Mouse (Mus musculus): Measurements from ENCODE around the gene Mrpl12. TPM values are rescaled to one million over a fixed set of nuclear protein-coding genes. Genes with fewer than 3 reads are reported as not detected.

The Mrpl12 gene
- polyA plus RNA-seq, 1 experiment from 2014 or later = 119 TPM

- WGBS = 24% methylated on average over 3 of the region's 3 CpGs
- H3K27ac ChIP-seq (ENCODE audit: low read length) = no peak overlapping the region
- H3K36me3 ChIP-seq (ENCODE audit: control insufficient read depth, insufficient read depth) = 0 out of 2 replicates have a peak, but pooled peaks cover 4% of the 10 kb centered on the region
Observed at GRCm38 (mm10) chr11:120500357-120500756, 15.9 kb downstream of the Mrpl12 start.

DNA sequence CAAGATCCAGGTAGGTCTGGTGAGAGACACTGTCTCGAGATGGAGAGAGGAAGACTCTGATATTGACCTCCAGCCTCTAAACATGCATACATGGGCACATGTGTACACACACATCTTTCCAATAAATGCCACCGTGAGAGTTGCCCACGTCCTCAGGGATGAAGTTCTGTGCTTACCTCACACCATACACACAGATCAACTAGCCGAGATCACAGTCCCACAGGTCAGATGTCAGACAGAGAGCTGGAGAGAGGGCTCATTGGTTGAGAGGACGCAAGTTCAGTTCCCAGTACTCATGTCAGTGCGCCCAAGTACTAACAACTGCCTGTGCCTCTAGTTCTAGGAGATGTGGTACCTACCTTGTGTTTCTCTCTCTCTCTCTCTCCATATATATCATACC, 16.6 kb downstream of the Mrpl12 start:
- Histone ChIP-seq H3K4me2 (ENCODE audit: low read length) (no peak overlapping the region), H3K9ac (replicated peaks; ENCODE audit: low read depth, low read length) (no peak overlapping the region), H3K4me3 (replicated peaks; ENCODE audit: low read length) (no peak overlapping the region), H3K9me3 (ENCODE audit: control insufficient read depth, low read length) (no peaks in the 10 kb centered on the region), H3K27ac (ENCODE audit: low read length) (no peak overlapping the region), H3K36me3 (ENCODE audit: control insufficient read depth, insufficient read depth) (0 out of 2 replicates have a peak, but pooled peaks cover 4% of the 10 kb centered on the region), H3K27me3 (replicated peaks; ENCODE audit: control insufficient read depth, insufficient read depth, low read length) (no peaks in the 10 kb centered on the region), H3K4me1 (replicated peaks; ENCODE audit: control insufficient read depth, insufficient read depth, low read length) (no peaks in the 10 kb centered on the region)
- WGBS = 73% methylated on average over 6 of the region's 6 CpGs
- no peak for ATAC-seq

More at GRCm38 (mm10) chr11:120500357-120500756, 15.9 kb downstream of the Mrpl12 start:
- Histone ChIP-seq H3K9me3 (ENCODE audit: control insufficient read depth, low read length) (no peaks in the 10 kb centered on the region), H3K4me3 (replicated peaks; ENCODE audit: low read length) (no peak overlapping the region), H3K27me3 (replicated peaks; ENCODE audit: control insufficient read depth, insufficient read depth, low read length) (no peaks in the 10 kb centered on the region), H3K9ac (replicated peaks; ENCODE audit: low read depth, low read length) (no peak overlapping the region), H3K4me2 (ENCODE audit: low read length) (no peak overlapping the region), H3K4me1 (replicated peaks; ENCODE audit: control insufficient read depth, insufficient read depth, low read length) (no peaks in the 10 kb centered on the region)
- ATAC-seq = no peak

DNA sequence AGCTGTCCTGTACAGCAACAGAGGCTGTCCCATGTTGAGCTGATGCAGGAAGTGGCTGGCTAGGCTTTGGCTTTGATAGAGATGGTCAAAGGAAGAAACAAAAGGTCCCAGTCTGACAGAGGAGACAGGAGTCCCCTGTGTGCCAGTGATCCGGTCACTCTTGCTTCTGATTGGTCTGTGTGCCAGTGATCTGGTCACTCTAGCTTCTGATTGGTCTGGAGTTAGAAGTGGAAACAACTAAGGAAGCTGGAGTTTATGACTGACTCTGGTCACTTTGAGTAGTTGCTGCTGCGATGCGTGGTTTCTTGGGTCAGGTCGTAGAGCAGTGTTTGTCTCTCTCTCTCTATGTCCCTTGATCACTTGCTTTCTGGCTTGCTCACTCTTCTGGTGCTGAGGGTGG, 17.3 kb downstream of the Mrpl12 start:
- Histone ChIP-seq H3K4me2 (ENCODE audit: low read length) (no peak overlapping the region), H3K27me3 (replicated peaks; ENCODE audit: control insufficient read depth, insufficient read depth, low read length) (no peaks in the 10 kb centered on the region), H3K9ac (replicated peaks; ENCODE audit: low read depth, low read length) (no peak overlapping the region), H3K4me3 (replicated peaks; ENCODE audit: low read length) (no peak overlapping the region), H3K36me3 (ENCODE audit: control insufficient read depth, insufficient read depth) (0 out of 2 replicates have a peak, but pooled peaks cover 4% of the 10 kb centered on the region), H3K4me1 (replicated peaks; ENCODE audit: control insufficient read depth, insufficient read depth, low read length) (no peaks in the 10 kb centered on the region), H3K27ac (ENCODE audit: low read length) (no peak overlapping the region), H3K9me3 (ENCODE audit: control insufficient read depth, low read length) (no peaks in the 10 kb centered on the region)
- ATAC-seq = no peak
- WGBS = 84% methylated on average over 4 of the region's 4 CpGs

DNA sequence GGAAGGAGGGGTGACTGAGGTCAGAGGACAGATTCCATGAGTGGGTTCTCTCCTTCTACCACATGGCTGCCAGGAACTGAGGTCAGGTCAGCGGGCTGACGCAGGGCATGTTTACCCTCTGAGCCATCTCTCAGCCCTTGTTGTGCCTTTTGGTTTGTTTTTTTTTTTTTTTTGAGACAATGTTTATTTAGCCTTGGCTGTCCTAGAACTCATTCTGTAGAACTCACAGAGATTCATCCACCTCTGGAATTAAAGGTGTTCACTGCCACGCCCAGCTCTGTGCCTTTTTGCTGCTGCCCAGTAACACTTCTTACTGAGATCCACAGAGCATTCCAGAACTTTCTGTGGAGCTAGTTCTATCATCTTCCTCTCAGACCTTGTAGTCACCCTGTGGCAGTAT, 21.2 kb downstream of the Mrpl12 start:
- WGBS = 95% methylated on average over 3 of the region's 3 CpGs
- H3K36me3 ChIP-seq (ENCODE audit: control insufficient read depth, insufficient read depth) = no peaks in the 10 kb centered on the region
- H3K4me3 ChIP-seq (replicated peaks; ENCODE audit: low read length) = no peak overlapping the region
- no peak overlapping the region for H3K9ac ChIP-seq (replicated peaks; ENCODE audit: low read depth, low read length)
- no peak for ATAC-seq
- H3K4me2 ChIP-seq (ENCODE audit: low read length) = no peak overlapping the region
- no peaks in the 10 kb centered on the region for H3K27me3 ChIP-seq (replicated peaks; ENCODE audit: control insufficient read depth, insufficient read depth, low read length)
- H3K27ac ChIP-seq (ENCODE audit: low read length) = no peak overlapping the region
- H3K9me3 ChIP-seq (ENCODE audit: control insufficient read depth, low read length) = no peaks in the 10 kb centered on the region
- peaks cover under 1% of the 10 kb centered on the region; the same call in 1 of the 2 replicates for H3K4me1 ChIP-seq (replicated peaks; ENCODE audit: control insufficient read depth, insufficient read depth, low read length)

DNA sequence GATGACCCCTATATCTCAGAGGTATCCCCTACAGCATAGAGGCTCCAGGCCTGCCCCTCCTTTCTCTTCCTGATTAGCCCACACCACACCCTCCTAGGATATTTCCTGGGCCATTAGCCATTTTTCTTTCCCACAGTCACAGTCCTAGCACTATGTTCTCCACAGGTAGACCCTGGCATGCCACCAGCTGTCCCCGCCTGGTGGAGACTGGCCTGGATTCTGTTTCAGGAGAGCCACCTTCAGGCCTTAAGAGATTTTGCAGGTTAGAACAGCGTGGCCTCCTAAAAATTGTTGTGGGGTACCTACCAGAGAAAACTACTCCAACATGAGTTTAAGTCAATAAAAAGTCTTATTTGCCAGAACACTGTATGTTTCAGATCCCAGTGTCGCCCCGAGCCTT, 22.5 kb downstream of the Mrpl12 start:
- no peaks in the 10 kb centered on the region for H3K36me3 ChIP-seq (ENCODE audit: control insufficient read depth, insufficient read depth)
- H3K27me3 ChIP-seq (replicated peaks; ENCODE audit: control insufficient read depth, insufficient read depth, low read length) = no peaks in the 10 kb centered on the region
- WGBS = 60% methylated on average over 4 of the region's 4 CpGs
- H3K4me3 ChIP-seq (replicated peaks; ENCODE audit: low read length) = no peak overlapping the region
- no peak for ATAC-seq
- H3K9me3 ChIP-seq (ENCODE audit: control insufficient read depth, low read length) = no peaks in the 10 kb centered on the region
- no peak overlapping the region for H3K4me2 ChIP-seq (ENCODE audit: low read length)
- H3K4me1 ChIP-seq (replicated peaks; ENCODE audit: control insufficient read depth, insufficient read depth, low read length) = peaks cover 2% of the 10 kb centered on the region; the same call in 1 of the 2 replicates
- H3K27ac ChIP-seq (ENCODE audit: low read length) = no peak overlapping the region
- H3K9ac ChIP-seq (replicated peaks; ENCODE audit: low read depth, low read length) = no peak overlapping the region

DNA sequence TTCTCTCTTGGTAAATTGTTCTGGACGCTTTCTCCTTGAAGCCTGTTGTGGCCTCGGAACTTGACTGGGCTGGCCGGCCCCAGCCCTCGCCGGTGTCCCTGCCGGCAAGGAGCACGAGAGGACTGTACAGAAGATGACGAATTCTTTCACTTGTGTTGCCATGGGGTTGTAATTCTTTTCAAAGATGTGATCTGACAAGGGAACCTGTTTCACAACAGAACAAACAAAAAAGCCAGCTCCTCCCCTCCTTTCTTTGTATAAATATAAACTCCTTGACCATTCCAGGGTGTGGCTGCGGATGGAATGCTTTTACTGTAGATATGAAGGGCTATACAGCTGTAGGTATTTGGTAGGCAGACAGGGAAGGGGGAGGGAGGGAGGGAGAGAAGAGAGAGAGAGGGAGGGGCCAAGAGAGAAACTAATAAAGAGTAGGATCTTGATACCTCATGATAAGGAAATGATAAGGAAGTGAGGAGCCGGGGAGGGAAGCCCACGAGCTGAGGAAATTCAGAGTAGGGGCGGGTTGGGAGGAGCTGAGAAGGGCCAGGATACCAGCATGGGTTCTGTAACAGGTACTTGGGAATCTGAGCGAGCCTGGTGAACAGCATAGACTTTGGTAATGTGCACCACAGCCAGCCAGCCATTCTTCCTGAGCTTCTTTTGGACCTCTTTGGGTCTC, 23.3 kb downstream of the Mrpl12 start:
- no peaks in the 10 kb centered on the region for H3K9me3 ChIP-seq (ENCODE audit: control insufficient read depth, low read length)
- H3K36me3 ChIP-seq (ENCODE audit: control insufficient read depth, insufficient read depth) = no peaks in the 10 kb centered on the region
- no peak for ATAC-seq
- no peaks in the 10 kb centered on the region for H3K27me3 ChIP-seq (replicated peaks; ENCODE audit: control insufficient read depth, insufficient read depth, low read length)
- H3K4me1 ChIP-seq (replicated peaks; ENCODE audit: control insufficient read depth, insufficient read depth, low read length) = peaks cover 2% of the 10 kb centered on the region; the same call in 1 of the 2 replicates
- H3K4me2 ChIP-seq (ENCODE audit: low read length) = no peak overlapping the region
- no peak overlapping the region for H3K9ac ChIP-seq (replicated peaks; ENCODE audit: low read depth, low read length)
- H3K27ac ChIP-seq (ENCODE audit: low read length) = no peak overlapping the region
- no peak overlapping the region for H3K4me3 ChIP-seq (replicated peaks; ENCODE audit: low read length)
- 81% methylated on average over 13 of the region's 13 CpGs for WGBS

- H3K27me3 ChIP-seq (replicated peaks; ENCODE audit: control insufficient read depth, insufficient read depth, low read length) = no peaks in the 10 kb centered on the region
- no peaks in the 10 kb centered on the region for H3K36me3 ChIP-seq (ENCODE audit: control insufficient read depth, insufficient read depth)
- ATAC-seq = no peak
- no peak overlapping the region for H3K4me3 ChIP-seq (replicated peaks; ENCODE audit: low read length)
- no peak overlapping the region for H3K27ac ChIP-seq (ENCODE audit: low read length)
- WGBS = 84% methylated on average over 9 of the region's 9 CpGs
- H3K4me2 ChIP-seq (ENCODE audit: low read length) = no peak overlapping the region
- H3K4me1 ChIP-seq (replicated peaks; ENCODE audit: control insufficient read depth, insufficient read depth, low read length) = peaks cover 2% of the 10 kb centered on the region; the same call in 1 of the 2 replicates
- H3K9me3 ChIP-seq (ENCODE audit: control insufficient read depth, low read length) = no peaks in the 10 kb centered on the region
- H3K9ac ChIP-seq (replicated peaks; ENCODE audit: low read depth, low read length) = no peak overlapping the region
Observed at GRCm38 (mm10) chr11:120508290-120508870, 24.0 kb downstream of the Mrpl12 start.

DNA sequence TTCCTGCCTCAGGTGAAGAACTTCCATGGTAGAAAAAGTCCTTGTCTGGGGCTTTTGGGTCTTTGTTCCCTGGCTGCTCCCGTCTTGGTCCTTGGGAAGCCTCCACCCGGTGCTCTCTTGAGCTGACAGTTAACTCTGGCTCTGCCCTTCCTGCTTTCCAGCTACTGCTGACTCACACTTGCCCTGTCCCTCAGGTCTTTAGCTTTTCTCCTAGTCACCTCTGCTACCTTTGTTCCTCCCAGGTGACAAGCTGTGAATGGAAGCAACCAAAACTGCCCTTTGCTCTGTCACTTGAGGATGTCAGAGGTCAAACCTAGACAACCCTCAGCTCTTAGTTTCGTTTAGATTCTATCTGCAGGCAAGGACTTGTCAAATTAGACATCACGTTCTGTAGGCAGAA, 25.5 kb downstream of the Mrpl12 start:
- Histone ChIP-seq H3K27ac (ENCODE audit: low read length) (no peak overlapping the region), H3K4me2 (ENCODE audit: low read length) (no peak overlapping the region), H3K4me3 (replicated peaks; ENCODE audit: low read length) (no peak overlapping the region), H3K27me3 (replicated peaks; ENCODE audit: control insufficient read depth, insufficient read depth, low read length) (no peaks in the 10 kb centered on the region), H3K9ac (replicated peaks; ENCODE audit: low read depth, low read length) (no peak overlapping the region), H3K9me3 (ENCODE audit: control insufficient read depth, low read length) (no peaks in the 10 kb centered on the region), H3K4me1 (replicated peaks; ENCODE audit: control insufficient read depth, insufficient read depth, low read length) (peaks cover 2% of the 10 kb centered on the region; the same call in 1 of the 2 replicates), H3K36me3 (ENCODE audit: control insufficient read depth, insufficient read depth) (no peaks in the 10 kb centered on the region)
- no peak for ATAC-seq
- WGBS = 30% methylated on average over 4 of the region's 4 CpGs

- H3K4me2 ChIP-seq (ENCODE audit: low read length) = peak overlapping the region; percentile 35
- H3K36me3 ChIP-seq (ENCODE audit: control insufficient read depth, insufficient read depth) = no peaks in the 10 kb centered on the region
- H3K4me3 ChIP-seq (replicated peaks; ENCODE audit: low read length) = no peak overlapping the region
- H3K27me3 ChIP-seq (replicated peaks; ENCODE audit: control insufficient read depth, insufficient read depth, low read length) = no peaks in the 10 kb centered on the region
- peak overlapping the region; percentile 36 for H3K9ac ChIP-seq (replicated peaks; ENCODE audit: low read depth, low read length)
- H3K27ac ChIP-seq (ENCODE audit: low read length) = no peak overlapping the region
- no peak for ATAC-seq
- no peaks in the 10 kb centered on the region for H3K9me3 ChIP-seq (ENCODE audit: control insufficient read depth, low read length)
- peaks cover 2% of the 10 kb centered on the region; the same call in 1 of the 2 replicates for H3K4me1 ChIP-seq (replicated peaks; ENCODE audit: control insufficient read depth, insufficient read depth, low read length)
- 3% methylated on average over 16 of the region's 16 CpGs for WGBS
Observed at GRCm38 (mm10) chr11:120510375-120511030, 26.1 kb downstream of the Mrpl12 start.
